Mouse (Mus musculus) kidney, embryonic 14.5 days (tissue): ENCODE measurements at regions not wholly inside any gene's neighbourhood (a gene's known extent, or its start where the extent isn't known, plus 50 kb on each side); places are given as distances from the start of the nearest gene placed in this dataset.

Experiments used
- ATAC-seq: fragments of 200-750 bp; cut with Nextera tagmentation; 2 replicates; pipeline ENCODE4 v1.8.0; 2017; ENCODE audit warnings: moderate number of reproducible peaks, mild to moderate bottlenecking, moderate TSS enrichment, moderate library complexity; ENCODE audit not compliant: low FRiP score, low TSS enrichment
- H3K27ac ChIP-seq: fragments of 300-500 bp; sonication (generic); 2 replicates; pipeline ENCODE4 v1.5.1; 2014; ENCODE audit warnings: low read depth, mild to moderate bottlenecking, low read length, moderate library complexity, mixed read lengths
- H3K27me3 ChIP-seq: fragments of 300-500 bp; sonication (generic); 2 replicates; pipeline ENCODE4 v1.6.1; 2014; ENCODE audit warnings: mild to moderate bottlenecking, low read length; ENCODE audit not compliant: control insufficient read depth, insufficient read depth
- H3K36me3 ChIP-seq: fragments of 300-500 bp; sonication (generic); 2 replicates; pipeline ENCODE4 v1.6.1; 2014; ENCODE audit warnings: low read length, mixed read lengths; ENCODE audit not compliant: control insufficient read depth, insufficient read depth
- H3K4me1 ChIP-seq: fragments of 300-500 bp; sonication (generic); 2 replicates; pipeline ENCODE4 v1.6.1; 2014; ENCODE audit warnings: low read length, mixed read lengths; ENCODE audit not compliant: control insufficient read depth, insufficient read depth
- H3K4me2 ChIP-seq: fragments of 300-500 bp; sonication (generic); replicated peaks from 2 replicates; pipeline ENCODE4 v1.6.1; 2014; ENCODE audit warnings: low read depth, mild to moderate bottlenecking, low read length
- H3K4me3 ChIP-seq: fragments of 300-500 bp; sonication (generic); 2 replicates; pipeline ENCODE4 v1.5.1; 2014; ENCODE audit warnings: mild to moderate bottlenecking, low read length
- H3K9ac ChIP-seq: fragments of 300-500 bp; sonication (generic); 2 replicates; pipeline ENCODE4 v1.6.1; 2014; ENCODE audit warnings: low read depth, mild to moderate bottlenecking, low read length, moderate library complexity
- H3K9me3 ChIP-seq: fragments of 300-500 bp; sonication (generic); 2 replicates; pipeline ENCODE4 v1.6.1; 2016; ENCODE audit warnings: low read length; ENCODE audit not compliant: control insufficient read depth
- WGBS: fragments of 180-500 bp; shearing (Covaris S2); extraction: QIAGEN DNeasy Blood & Tissue Kit; methylation state at CpG from one replicate; pipeline ENCODE4 v1.1.7; 2014; 5-methylcytosine and 5-hydroxymethylcytosine counted together

DNA sequence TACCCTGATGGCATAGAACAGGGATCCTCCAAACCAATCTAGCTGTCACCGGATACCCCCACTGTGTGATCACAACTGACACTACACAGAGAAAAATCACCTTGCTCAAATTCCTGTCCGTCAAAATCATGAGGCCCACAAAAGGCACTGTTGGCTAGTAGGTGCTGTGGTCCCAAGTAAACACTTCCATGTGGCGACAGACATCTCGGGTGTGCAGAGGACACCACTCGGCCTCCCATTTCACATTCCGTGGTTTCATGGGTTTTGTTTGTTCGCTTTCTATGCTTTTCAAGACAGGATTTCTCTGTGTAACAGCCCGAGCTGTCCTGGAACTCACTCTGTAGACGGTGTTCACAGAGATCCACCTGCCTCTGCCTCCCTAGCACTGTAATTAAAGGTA lies 162.2 kb downstream of the Tmx1 start:
- Histone ChIP-seq H3K27ac (no peak overlapping the region), H3K36me3 (no peaks in the 10 kb centered on the region), H3K4me3 (no peak overlapping the region), H3K9me3 (no peaks in the 10 kb centered on the region), H3K4me2 (no peak overlapping the region), H3K4me1 (no peaks in the 10 kb centered on the region), H3K9ac (no peak overlapping the region), H3K27me3 (no peaks in the 10 kb centered on the region)
- 94% methylated on average over 9 of the region's 9 CpGs for WGBS
- ATAC-seq = no peak

GRCm38 (mm10) chr12:70616049-70616448 lies 163.2 kb downstream of the Tmx1 start:
- no peak for ATAC-seq
- Histone ChIP-seq H3K4me3 (no peak overlapping the region), H3K27ac (no peak overlapping the region), H3K9me3 (no peaks in the 10 kb centered on the region), H3K36me3 (no peaks in the 10 kb centered on the region), H3K4me1 (no peaks in the 10 kb centered on the region), H3K9ac (no peak overlapping the region), H3K4me2 (no peak overlapping the region), H3K27me3 (no peaks in the 10 kb centered on the region)
- 40% methylated on average over 4 of the region's 4 CpGs for WGBS

GRCm38 (mm10) chr12:70616487-70616886 lies 163.6 kb downstream of the Tmx1 start:
- H3K4me2 ChIP-seq = no peak overlapping the region
- H3K36me3 ChIP-seq = no peaks in the 10 kb centered on the region
- no peak overlapping the region for H3K27ac ChIP-seq
- H3K9ac ChIP-seq = no peak overlapping the region
- H3K4me1 ChIP-seq = no peaks in the 10 kb centered on the region
- no peak for ATAC-seq
- H3K9me3 ChIP-seq = no peaks in the 10 kb centered on the region
- 29% methylated on average over 4 of the region's 4 CpGs for WGBS
- no peak overlapping the region for H3K4me3 ChIP-seq
- H3K27me3 ChIP-seq = no peaks in the 10 kb centered on the region

- Histone ChIP-seq H3K4me2 (no peak overlapping the region), H3K9ac (no peak overlapping the region), H3K27me3 (no peaks in the 10 kb centered on the region), H3K27ac (no peak overlapping the region), H3K36me3 (no peaks in the 10 kb centered on the region), H3K9me3 (no peaks in the 10 kb centered on the region), H3K4me1 (no peaks in the 10 kb centered on the region), H3K4me3 (no peak overlapping the region)
- ATAC-seq = no peak
- 89% methylated on average over 1 of the region's 1 CpGs for WGBS
Observed at GRCm38 (mm10) chr12:70617024-70617423, 164.1 kb downstream of the Tmx1 start.

DNA sequence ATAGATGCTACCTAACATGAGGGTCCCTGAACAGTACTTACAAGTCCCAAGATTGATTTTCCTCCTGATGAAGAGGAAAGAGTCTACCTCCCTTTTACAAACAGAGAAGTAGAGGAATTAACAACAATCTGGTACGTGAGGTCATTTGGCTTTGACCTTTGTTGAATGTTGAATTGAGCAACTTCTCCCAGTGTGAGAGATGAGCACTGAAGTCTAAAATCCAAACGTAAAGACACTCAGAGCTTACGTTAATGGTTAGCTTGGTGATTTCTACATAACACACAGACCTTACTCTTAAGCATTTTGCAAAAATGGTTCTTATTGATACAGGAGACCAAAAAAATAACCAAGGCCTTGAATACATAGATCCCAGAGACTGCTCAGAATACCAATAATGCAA lies 165.1 kb downstream of the Tmx1 start:
- WGBS = 85% methylated on average over 3 of the region's 3 CpGs
- no peaks in the 10 kb centered on the region for H3K27me3 ChIP-seq
- H3K27ac ChIP-seq = no peak overlapping the region
- no peak overlapping the region for H3K4me2 ChIP-seq
- no peaks in the 10 kb centered on the region for H3K9me3 ChIP-seq
- no peak overlapping the region for H3K4me3 ChIP-seq
- H3K9ac ChIP-seq = no peak overlapping the region
- no peak for ATAC-seq
- H3K4me1 ChIP-seq = no peaks in the 10 kb centered on the region
- H3K36me3 ChIP-seq = no peaks in the 10 kb centered on the region

DNA sequence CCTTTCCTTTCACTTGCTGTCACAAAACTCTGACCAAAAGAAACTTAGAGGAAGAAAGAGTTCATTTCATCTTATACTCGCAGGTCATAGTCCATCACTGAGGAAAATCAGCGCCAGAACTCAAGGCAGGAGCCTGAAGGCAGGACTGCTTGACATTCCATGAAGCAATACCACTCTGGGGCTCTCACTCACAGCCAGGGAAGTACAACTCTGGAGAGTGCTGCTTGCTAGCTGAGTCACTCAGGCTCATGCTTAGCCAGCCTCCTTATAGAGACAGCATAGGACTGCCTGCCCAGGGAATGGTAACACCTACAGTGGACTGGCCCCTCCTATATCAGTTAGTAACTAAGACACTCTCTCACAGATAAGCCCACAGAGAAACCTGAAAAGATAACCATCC lies 166.5 kb downstream of the Tmx1 start:
- 88% methylated on average over 2 of the region's 2 CpGs for WGBS
- Histone ChIP-seq H3K4me2 (no peak overlapping the region), H3K27ac (no peak overlapping the region), H3K36me3 (no peaks in the 10 kb centered on the region), H3K4me3 (no peak overlapping the region), H3K9me3 (no peaks in the 10 kb centered on the region), H3K4me1 (no peaks in the 10 kb centered on the region), H3K9ac (no peak overlapping the region), H3K27me3 (no peaks in the 10 kb centered on the region)
- ATAC-seq = no peak

- Histone ChIP-seq H3K36me3 (no peaks in the 10 kb centered on the region), H3K4me1 (no peaks in the 10 kb centered on the region), H3K9ac (no peak overlapping the region), H3K27ac (no peak overlapping the region), H3K4me2 (no peak overlapping the region), H3K9me3 (no peaks in the 10 kb centered on the region), H3K27me3 (no peaks in the 10 kb centered on the region), H3K4me3 (no peak overlapping the region)
- ATAC-seq = no peak
- WGBS = 73% methylated on average over 4 of the region's 4 CpGs
Observed at GRCm38 (mm10) chr12:70622019-70622418, 169.1 kb downstream of the Tmx1 start.

DNA sequence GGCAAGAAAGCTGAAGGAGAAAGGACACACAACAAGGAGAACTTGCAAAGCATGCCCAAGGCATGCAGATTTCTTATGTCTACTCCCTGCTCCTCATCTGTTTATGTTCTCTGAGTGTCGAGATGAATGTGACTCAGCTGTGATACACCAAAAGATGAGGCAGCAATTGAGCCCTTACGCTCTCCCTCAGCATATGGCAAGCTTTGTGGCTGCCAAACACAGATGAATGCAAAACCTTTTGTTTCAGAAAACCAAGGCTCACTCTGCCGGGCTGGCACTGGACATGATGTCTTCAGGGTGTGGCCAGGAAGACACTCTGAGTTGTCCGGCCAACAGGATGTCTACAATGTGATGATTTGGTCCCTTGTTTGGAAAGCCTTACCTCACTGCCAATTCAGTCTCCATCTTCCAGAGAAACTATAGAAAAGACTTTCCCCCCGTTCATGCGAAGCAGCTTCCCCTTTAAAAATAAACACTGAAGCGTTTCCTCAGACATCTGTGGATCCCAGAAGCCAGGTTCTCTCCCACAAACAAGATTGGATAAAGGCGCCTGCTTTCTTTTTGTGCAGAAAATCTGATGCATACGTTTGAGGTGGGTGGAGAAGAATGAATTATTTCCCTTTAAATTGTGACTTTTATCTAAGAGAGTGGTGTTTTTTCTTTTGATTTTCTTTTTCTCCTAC lies 171.5 kb downstream of the Tmx1 start:
- ATAC-seq = no peak
- no peak overlapping the region for H3K4me2 ChIP-seq
- H3K27me3 ChIP-seq = no peaks in the 10 kb centered on the region
- no peak overlapping the region for H3K9ac ChIP-seq
- H3K4me3 ChIP-seq = no peak overlapping the region
- H3K4me1 ChIP-seq = no peaks in the 10 kb centered on the region
- WGBS = 51% methylated on average over 9 of the region's 9 CpGs
- H3K9me3 ChIP-seq = no peaks in the 10 kb centered on the region
- H3K36me3 ChIP-seq = no peaks in the 10 kb centered on the region
- H3K27ac ChIP-seq = no peak overlapping the region

GRCm38 (mm10) chr12:70627638-70628037 lies 174.7 kb downstream of the Tmx1 start:
- H3K4me1 ChIP-seq = no peaks in the 10 kb centered on the region
- no peak overlapping the region for H3K9ac ChIP-seq
- no peak overlapping the region for H3K4me3 ChIP-seq
- no peak overlapping the region for H3K27ac ChIP-seq
- ATAC-seq = no peak
- H3K36me3 ChIP-seq = no peaks in the 10 kb centered on the region
- no peak overlapping the region for H3K4me2 ChIP-seq
- 87% methylated on average over 7 of the region's 7 CpGs for WGBS
- H3K27me3 ChIP-seq = no peaks in the 10 kb centered on the region
- no peaks in the 10 kb centered on the region for H3K9me3 ChIP-seq
